Mouse (Mus musculus) CH12.LX (cell line): Measurements from ENCODE around the gene Zfp110. TPM values are rescaled to one million over a fixed set of nuclear protein-coding genes. Genes with fewer than 3 reads are reported as not detected.
"Not testable (repeated sequence)": the region's sequence is repeated elsewhere in the genome, so short reads cannot be mapped to it uniquely, and the experiment has no call there.

Experiments
- DNase-seq: peaks from one replicate; pipeline ENCODE4 v3.0.0-alpha.2; 2013; ENCODE audit errors: extremely low read depth
- H3K27ac ChIP-seq: 2 replicates; pipeline ENCODE4 v1.5.1; 2012; ENCODE audit warnings: low read depth, mild to moderate bottlenecking, control low read depth, moderate library complexity; ENCODE audit not compliant: insufficient read depth
- H3K27me3 ChIP-seq: replicated peaks from 2 replicates; pipeline ENCODE3; 2012; ENCODE audit warnings: inconsistent platforms
- H3K36me3 ChIP-seq, 2 experiments: replicated peaks in 1 of 2; 2 replicates each; pipeline versions ENCODE3 to v1.6.1; 2012; ENCODE audit warnings: inconsistent platforms in 1 of 2, low read length in 1 of 2, mild to moderate bottlenecking in 1 of 2, mixed read lengths in 1 of 2, moderate library complexity in 1 of 2; ENCODE audit not compliant: control insufficient read depth in 1 of 2, insufficient read depth in 1 of 2
- H3K4me1 ChIP-seq, 2 experiments: 2 replicates each; pipeline ENCODE4 v1.6.1; 2012; ENCODE audit warnings: inconsistent platforms in 1 of 2, moderate library complexity in 1 of 2; ENCODE audit not compliant: insufficient read depth in 2 of 2, control insufficient read depth in 1 of 2
- H3K4me2 ChIP-seq: 2 replicates; pipeline ENCODE4 v1.6.1; 2012; ENCODE audit warnings: low read depth, mild to moderate bottlenecking, control low read depth; ENCODE audit not compliant: poor library complexity, insufficient read depth, severe bottlenecking
- H3K4me3 ChIP-seq, 3 experiments: fragments of 150-350 bp in 1 of 3; sonication (generic) in 1 of 3; replicated peaks in 1 of 3; 2 replicates each; pipeline versions ENCODE3 to v1.5.1; 2011 to 2012; ENCODE audit warnings: low read depth in 2 of 3, low read length in 2 of 3, mild to moderate bottlenecking in 2 of 3, moderate library complexity in 2 of 3, control low read depth in 1 of 3, improper control_type of control experiment in 1 of 3, inconsistent platforms in 1 of 3, mixed read lengths in 1 of 3; ENCODE audit not compliant: poor library complexity in 1 of 3
- H3K79me2 ChIP-seq: replicated peaks from 2 replicates; pipeline ENCODE4 v1.6.1; 2012; ENCODE audit warnings: mild to moderate bottlenecking, moderate library complexity; ENCODE audit not compliant: control insufficient read depth, poor library complexity, insufficient read depth, severe bottlenecking; ENCODE audit errors: extremely low read depth
- H3K9ac ChIP-seq: 2 replicates; pipeline ENCODE4 v1.6.1; 2012; ENCODE audit warnings: low read depth, mild to moderate bottlenecking, control low read depth, moderate library complexity; ENCODE audit not compliant: insufficient read depth
- H3K9me3 ChIP-seq: replicated peaks from 2 replicates; pipeline ENCODE3; 2012; ENCODE audit warnings: low read length, inconsistent platforms, mixed read lengths
- CHD2 ChIP-seq: IDR thresholded peaks from 2 replicates; pipeline ENCODE4 v1.6.1; 2011; ENCODE audit warnings: low read length, improper control_type of control experiment
- CTCF ChIP-seq, 2 experiments: IDR thresholded peaks in 1 of 2; conservative IDR thresholded peaks in 1 of 2; 2 replicates each; pipeline ENCODE4 v1.5.1; 2011 to 2012; ENCODE audit warnings: low read depth in 2 of 2, low read length in 2 of 2, improper control_type of control experiment in 1 of 2, inconsistent platforms in 1 of 2, mild to moderate bottlenecking in 1 of 2, moderate library complexity in 1 of 2
- EP300 ChIP-seq: IDR thresholded peaks from 2 replicates; pipeline ENCODE4 v1.6.1; 2011; ENCODE audit warnings: low read length, improper control_type of control experiment
- GABPA ChIP-seq: IDR thresholded peaks from 2 replicates; pipeline ENCODE4 v1.6.1; 2012; ENCODE audit warnings: low read depth, low read length, improper control_type of control experiment, inconsistent platforms; ENCODE audit not compliant: insufficient replicate concordance
- HCFC1 ChIP-seq: IDR thresholded peaks from 2 replicates; pipeline ENCODE4 v1.6.1; 2012; ENCODE audit warnings: low read depth, mild to moderate bottlenecking, inconsistent platforms, low read length, improper control_type of control experiment
- KAT2A ChIP-seq: IDR thresholded peaks from 2 replicates; pipeline ENCODE4 v1.6.1; 2012; ENCODE audit warnings: low read length, improper control_type of control experiment, inconsistent platforms; ENCODE audit not compliant: insufficient replicate concordance
- NELFE ChIP-seq: IDR thresholded peaks from 2 replicates; pipeline ENCODE4 v1.6.1; 2011; ENCODE audit warnings: low read depth, low read length, improper control_type of control experiment
- NRF1 ChIP-seq: IDR thresholded peaks from 2 replicates; pipeline ENCODE4 v1.6.1; 2014; ENCODE audit warnings: low read depth, mild to moderate bottlenecking, inconsistent platforms, low read length, improper control_type of control experiment, moderate library complexity
- PAX5 ChIP-seq: IDR thresholded peaks from 2 replicates; pipeline ENCODE4 v1.6.1; 2012; ENCODE audit warnings: low read length, inconsistent platforms, mixed read lengths
- POLR2A ChIP-seq: IDR thresholded peaks from 2 replicates; pipeline ENCODE4 v1.6.1; 2011; ENCODE audit warnings: low read depth, mild to moderate bottlenecking, improper control_type of control experiment, low read length
- RAD21 ChIP-seq: IDR thresholded peaks from 2 replicates; pipeline ENCODE4 v1.6.1; 2011; ENCODE audit warnings: low read depth, mild to moderate bottlenecking, low read length, improper control_type of control experiment, moderate library complexity
- TBP ChIP-seq: conservative IDR thresholded peaks from 2 replicates; pipeline ENCODE4 v1.6.1; 2011; ENCODE audit warnings: low read depth, low read length, improper control_type of control experiment
- TCF12 ChIP-seq: IDR thresholded peaks from 2 replicates; pipeline ENCODE4 v1.6.1; 2014; ENCODE audit warnings: low read depth, mild to moderate bottlenecking, inconsistent platforms, low read length, improper control_type of control experiment
- ZKSCAN1 ChIP-seq: IDR thresholded peaks from 2 replicates; pipeline ENCODE4 v1.6.1; 2012; ENCODE audit warnings: low read depth, inconsistent platforms, low read length, improper control_type of control experiment, borderline replicate concordance
- ZMIZ1 ChIP-seq: IDR thresholded peaks from 2 replicates; pipeline ENCODE4 v1.6.1; 2012; ENCODE audit warnings: low read depth, mild to moderate bottlenecking, inconsistent platforms, low read length, improper control_type of control experiment
- dilution Hi-C: fragments of 300-500 bp; cut with MboI; formaldehyde crosslinking; loops from 2 replicates; pipeline ENCODE4 v1.14.3; 2020; ENCODE audit warnings: low sequenced_read_pairs; ENCODE audit not compliant: extremely low pct_unique_long_range_greater_than_20kb, extremely low pct_ligation_motif_present
- in situ Hi-C: fragments of 300-500 bp; cut with MboI; formaldehyde crosslinking; loops from 3 replicates; pipeline ENCODE4 v1.14.3; 2019; ENCODE audit warnings: low sequenced_read_pairs, low pct_ligation_motif_present, low pct_unique_long_range_greater_than_20kb, mixed read lengths
- polyA plus RNA-seq: library from polyadenylated mRNA; unstranded; fragments of >175 nt; gene quantifications from 2 replicates; pipeline ENCODE4 v1.2.1, GENCODE M21; 2012; ENCODE audit warnings: low read depth; ENCODE audit not compliant: insufficient read length
- total RNA-seq, 2 experiments: library from RNA; depleted of rRNA; stranded (reverse); fragments of 300-350 nt in 1 of 2; fragments of >200 nt in 1 of 2; gene quantifications; 2 replicates each; pipeline ENCODE4 v1.2.3; 2012 to 2014

The Zfp110 gene
- total and polyA plus RNA-seq, 3 experiments, result 14.8 to 29.3 (median 26.6) TPM

DNA sequence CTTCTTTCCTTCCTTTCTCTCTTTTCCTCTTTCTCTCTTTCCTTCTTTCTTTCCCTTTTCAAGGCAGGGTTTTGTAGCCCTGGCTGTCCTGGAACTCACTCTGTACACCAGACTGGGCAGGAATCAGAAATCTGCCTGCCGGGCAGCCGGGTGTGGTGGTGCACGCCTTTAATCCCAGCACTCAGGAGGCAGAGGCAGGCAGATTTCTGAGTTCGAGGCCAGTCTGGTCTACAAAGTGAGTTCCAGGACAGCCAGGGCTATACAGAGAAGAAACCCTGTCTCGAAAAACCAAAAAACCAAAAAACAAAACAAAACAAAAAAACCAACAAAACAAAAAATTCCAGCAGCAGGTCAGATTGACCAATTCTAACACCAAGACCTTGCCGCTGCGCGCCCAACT lies 45.9 kb downstream of the Zfp110 start:
- H3K9ac ChIP-seq, H3K9me3 ChIP-seq, in situ Hi-C loops, DNase-seq, H3K27ac ChIP-seq, H3K36me3 ChIP-seq, H3K27me3 ChIP-seq, H3K79me2 ChIP-seq, dilution Hi-C loops: not testable (repeated sequence)
- peak; percentile 21; the same call in 1 of the 2 replicates for TF ChIP-seq ZKSCAN1
- peaks cover 2 to 17% of the 10 kb centered on the region in 2 experiments; a peak in 2 of 4 replicates for H3K4me1 ChIP-seq
- H3K4me3 ChIP-seq, result peak overlapping the region; percentile 41 to 75 (median 52)
- peak overlapping the region; percentile 76 for H3K4me2 ChIP-seq

DNA sequence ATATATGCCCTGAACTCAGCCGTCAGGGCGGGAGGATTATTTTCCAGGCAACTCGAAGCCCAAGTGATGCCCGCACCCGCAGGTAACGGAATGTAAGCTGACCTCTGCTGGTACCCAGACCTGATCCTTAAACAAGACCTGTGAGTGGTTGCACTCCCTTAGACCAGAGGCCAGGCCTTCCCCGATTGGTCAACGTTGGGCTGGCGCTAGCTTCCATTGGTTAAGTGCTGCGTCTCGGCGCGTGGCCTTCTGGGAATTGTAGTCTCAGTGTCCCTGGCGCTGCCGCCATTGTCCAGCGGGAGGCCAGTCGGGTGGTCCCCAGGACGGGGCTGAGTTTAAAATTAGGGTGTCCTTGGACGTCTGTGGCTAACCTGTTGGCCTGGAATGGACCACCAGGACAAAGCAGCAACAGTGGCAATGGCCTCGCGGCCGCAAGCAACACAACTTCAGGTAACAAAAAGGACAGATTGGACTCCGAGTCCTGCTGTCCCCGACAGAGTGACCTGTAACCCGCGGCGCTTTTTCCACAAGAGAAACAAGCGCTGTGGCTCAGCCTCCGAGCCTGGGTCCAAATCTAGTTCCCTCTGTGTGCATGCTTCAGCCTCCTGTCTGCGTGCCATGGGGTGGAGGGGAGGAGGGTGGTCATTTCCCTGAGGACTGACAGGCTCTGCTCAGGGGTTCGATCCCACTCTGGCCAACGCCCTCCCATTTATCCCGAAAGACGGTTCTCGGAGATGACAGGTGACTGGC lies 46.5 kb downstream of the Zfp110 start, which contains the start of gene Zfp128:
TSS of gene Zfp128 (plus strand) at position 267 of the 750 bp plus-strand sequence.
- Histone ChIP-seq H3K4me2 (peak within 1 kb of the TSS; percentile 78), H3K36me3 (peaks cover 0 to 14% of the 10 kb centered on the region in 2 experiments), H3K9ac (peak within 1 kb of the TSS; percentile 52), H3K9me3 (no peaks in the 10 kb centered on the region), H3K27ac (no peak within 1 kb of the TSS), H3K4me3 (peak within 1 kb of the TSS; percentile 63 to 91 (median 75)), H3K79me2 (no peaks in the 10 kb centered on the region), H3K4me1 (peaks cover 2 to 22% of the 10 kb centered on the region in 2 experiments; a peak in 2 of 4 replicates), H3K27me3 (no peaks in the 10 kb centered on the region)
- dilution Hi-C loops, result no loop called here
- TF ChIP-seq PAX5 (no peak), POLR2A (peak; percentile 73), NRF1 (peak; percentile 54), GABPA (peak; percentile 19; the same call in 1 of the 2 replicates), HCFC1 (peak; percentile 96), TCF12 (0 out of 2 replicates have a peak, but pooled peaks have one; percentile 30), EP300 (no peak), CHD2 (peak; percentile 81), ZMIZ1 (no peak), RAD21 (no peak), KAT2A (peak; percentile 92; the same call in 1 of the 2 replicates), NELFE (peak; percentile 60; the same call in 1 of the 2 replicates), CTCF (conservative IDR thresholded peaks at IDR 0.05 in 1 of 2, IDR thresholded peaks at IDR 0.05 in 1 of 2; ENCODE audit: low read depth in 2 of 2, low read length in 2 of 2) (peak in 1 of 2 experiments; percentile 9; a peak in 1 of 4 replicates), TBP (peak; percentile 85)
- in situ Hi-C loops, result no loop called here
- peak; percentile 94 for DNase-seq
